Mouse (Mus musculus) ZHBTc4 (cell line): Measurements from ENCODE around the gene Sirt4.

ENCODE experiments used
- DNase-seq: peaks from one replicate; pipeline ENCODE4 v3.0.0-alpha.2; 2011; ENCODE audit warnings: low read depth, low spot score

Gene Sirt4

DNA sequence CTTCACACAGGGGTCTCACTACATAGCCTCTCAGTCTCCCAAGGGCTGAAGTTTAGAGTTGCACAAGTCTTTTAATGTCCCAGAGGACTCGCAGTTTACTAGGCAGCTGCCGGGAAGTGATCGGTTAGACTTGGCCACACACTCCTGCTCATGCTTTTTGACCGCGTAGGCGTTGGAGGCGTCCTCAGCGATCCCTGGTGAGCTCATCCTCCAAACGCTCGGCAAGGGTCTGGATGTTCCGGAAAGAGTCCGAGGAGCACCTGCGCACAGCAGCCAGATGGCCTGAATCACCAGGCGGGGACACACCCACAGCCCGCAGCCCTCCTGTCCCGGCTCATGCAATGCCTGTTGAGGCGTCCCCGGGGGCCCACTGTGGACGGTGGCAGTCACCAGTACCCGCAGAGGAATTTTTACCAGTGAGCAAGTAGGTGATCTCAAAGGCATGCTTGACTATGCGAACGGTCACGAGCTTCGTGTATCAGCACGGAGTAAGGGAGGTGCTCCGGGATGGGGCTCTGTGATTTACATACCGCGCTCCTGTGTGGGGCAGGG is 7.3 kb upstream of the Sirt4 start:
- peak; percentile 84 for DNase-seq

GRCm38 (mm10) chr5:115491076-115491475 is 6.6 kb upstream of the Sirt4 start:
- DNase-seq, result peak; percentile 28

GRCm38 (mm10) chr5:115490638-115491000 is 6.1 kb upstream of the Sirt4 start:
- DNase-seq, result peak; percentile 85

DNA sequence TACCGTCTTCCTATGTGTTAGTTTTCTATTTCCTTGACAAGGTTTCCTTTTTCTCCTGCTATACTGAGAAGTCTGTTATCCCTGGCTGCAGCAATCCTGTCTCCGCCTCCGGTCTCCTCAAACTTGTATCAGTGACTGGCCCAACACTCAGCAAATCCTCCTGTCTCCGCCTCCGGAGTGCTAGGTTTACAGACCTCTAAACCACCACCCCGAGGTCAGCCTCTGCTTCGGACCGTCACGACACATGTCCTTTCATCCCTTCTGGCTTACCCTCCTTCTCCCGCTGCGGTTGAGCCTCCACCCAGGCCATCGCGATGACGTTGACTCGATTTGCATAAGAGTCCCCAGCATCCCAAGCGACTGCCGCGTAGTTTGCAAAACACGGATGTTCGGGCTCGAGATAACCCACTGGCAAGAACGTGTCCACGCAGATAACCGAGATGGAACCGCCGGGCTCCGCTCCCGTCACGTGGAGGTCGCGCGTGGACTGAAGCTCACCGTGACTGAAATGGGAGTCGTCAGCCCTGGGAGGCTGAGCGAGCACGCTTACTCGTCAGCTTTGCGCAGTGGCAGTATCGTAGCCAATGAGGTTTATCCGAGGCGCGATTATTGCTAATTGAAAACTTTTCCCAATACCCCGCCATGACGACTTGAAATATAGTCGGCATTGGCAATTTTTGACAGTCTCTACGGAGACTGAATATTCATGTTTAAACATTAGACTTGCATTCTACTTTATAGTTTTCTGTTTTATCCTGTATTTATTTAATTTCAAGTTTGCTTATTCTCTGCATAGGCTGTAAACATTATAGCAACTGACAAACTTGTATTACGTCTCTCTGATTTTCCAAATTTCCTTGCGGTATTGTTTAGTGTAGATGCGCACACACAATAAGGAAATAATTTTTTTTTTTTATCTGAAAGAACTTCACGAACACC is 5.4 kb upstream of the Sirt4 start:
- peak; percentile 98 for DNase-seq

GRCm38 (mm10) chr5:115488841-115489698 is 4.5 kb upstream of the Sirt4 start:
- DNase-seq, result peak; percentile 90

GRCm38 (mm10) chr5:115487942-115488580 is 3.5 kb upstream of the Sirt4 start:
- DNase-seq, result no peak

DNA sequence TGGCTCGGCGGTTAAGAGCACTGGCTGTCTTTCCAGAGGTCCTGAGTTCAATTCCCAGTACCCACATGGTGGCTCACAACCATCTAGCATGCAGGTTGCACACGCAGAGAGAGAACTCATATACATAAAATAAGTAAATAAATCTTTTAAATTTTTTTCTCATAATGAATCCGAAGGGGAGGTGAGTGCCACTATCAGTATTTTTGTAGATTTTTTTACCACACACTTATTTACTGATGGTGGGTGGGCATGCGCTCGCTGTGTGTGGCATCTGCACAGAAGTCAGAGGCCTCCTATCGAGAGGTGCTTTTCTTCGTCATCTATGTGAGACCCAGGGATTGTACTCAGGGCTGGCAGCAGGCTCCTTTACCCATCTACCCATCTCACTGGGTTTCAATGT is 2.8 kb upstream of the Sirt4 start:
- DNase-seq, result no peak

GRCm38 (mm10) chr5:115486726-115487125 is 2.2 kb upstream of the Sirt4 start:
- DNase-seq, result no peak

DNA sequence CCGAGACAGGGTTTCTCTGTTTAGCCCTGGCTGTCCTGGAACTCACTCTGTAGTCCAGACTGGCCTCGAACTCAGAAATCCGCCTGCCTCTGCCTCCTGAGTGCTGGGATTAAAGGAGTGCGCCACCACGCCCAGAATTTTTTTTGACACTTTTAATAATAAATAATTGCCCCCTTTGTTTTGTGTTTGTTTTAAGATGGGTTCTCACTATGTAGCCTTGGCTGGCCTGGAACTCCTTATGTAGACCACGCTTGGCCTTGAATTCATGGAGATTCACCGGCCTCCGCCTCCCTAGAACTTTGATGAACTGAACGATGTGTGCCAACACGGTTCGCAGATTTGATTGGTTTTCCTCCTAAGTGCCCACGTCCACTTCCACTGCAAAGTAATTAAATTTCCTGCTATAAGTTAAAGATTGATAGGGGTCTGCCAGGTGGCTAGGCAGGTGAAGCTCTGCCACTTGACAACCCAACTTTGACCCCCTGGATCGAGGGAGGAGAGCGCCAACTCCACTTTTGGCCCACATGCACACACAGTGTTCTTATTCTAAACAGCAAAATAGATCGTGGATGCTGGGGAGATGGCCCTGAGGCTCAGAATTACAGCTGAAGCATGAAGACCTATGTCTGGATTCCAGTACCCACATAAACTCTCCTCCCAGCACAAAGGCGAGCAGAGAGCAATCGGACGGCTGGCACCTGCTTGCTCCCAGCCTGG is 1.1 kb upstream of the Sirt4 start:
- DNase-seq, result no peak

DNA sequence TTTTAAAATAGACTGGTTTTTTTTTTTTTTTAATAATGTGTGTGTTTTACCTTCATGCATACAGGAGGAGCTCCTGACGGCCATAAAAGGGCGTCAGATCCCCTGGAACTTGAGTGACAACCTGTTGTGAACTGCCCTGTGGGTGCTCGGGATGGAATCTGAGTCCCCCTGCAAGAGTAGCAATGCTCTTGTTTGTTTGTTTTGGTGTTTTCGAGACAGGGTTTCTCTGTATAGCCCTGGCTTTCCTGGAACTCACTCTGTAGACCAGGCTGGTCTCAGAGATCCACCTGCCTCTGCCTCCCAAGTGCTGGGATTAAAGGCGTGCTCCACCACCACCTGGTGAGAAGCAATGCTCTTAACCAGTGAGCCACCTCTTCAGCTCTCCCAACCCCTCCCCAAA is 471 bp upstream of the Sirt4 start:
- no peak for DNase-seq

DNA sequence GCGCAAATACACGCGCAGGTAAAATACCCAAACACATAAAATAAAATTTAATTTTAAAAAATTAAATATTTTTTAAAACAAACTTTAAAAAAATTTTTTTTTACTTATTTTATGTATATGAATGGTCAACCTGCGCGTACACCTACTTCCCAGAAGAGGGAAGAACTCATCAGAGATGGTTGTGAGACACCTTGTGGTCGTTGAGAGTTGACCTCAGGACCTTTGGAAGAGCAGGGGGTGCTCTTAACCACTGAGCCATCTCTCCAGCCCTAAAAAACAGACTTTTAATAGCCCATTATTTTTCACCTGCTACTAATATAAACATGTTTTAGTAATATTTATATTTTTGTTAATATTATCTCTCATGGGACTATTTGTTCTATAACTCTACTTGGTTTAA is 1.1 kb downstream of the Sirt4 start:
- DNase-seq, result peak; percentile 75

GRCm38 (mm10) chr5:115482390-115483265 is 1.9 kb downstream of the Sirt4 start:
- DNase-seq, result peak; percentile 53

DNA sequence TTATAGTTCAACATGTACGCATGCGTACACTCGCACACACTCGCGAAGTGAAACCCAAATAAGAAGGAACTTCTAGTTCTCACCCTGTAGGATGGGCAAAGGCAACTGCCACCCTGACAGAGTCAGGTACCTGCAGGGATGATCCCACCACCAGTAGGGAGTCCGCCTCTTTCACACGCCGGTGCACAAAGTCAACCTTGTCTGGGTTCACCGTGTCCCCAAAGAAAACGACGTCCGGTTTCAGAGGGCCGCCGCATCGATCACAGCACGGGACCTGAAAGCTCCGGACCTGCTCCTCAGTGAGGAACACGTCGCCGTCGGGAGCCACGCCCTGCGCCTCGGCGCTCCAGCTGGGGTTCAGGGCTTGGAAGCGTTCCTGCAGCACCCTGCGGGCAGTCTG is 4.4 kb downstream of the Sirt4 start:
- peak; percentile 69 for DNase-seq

- peak; percentile 83 for DNase-seq
Observed at GRCm38 (mm10) chr5:115479561-115479960, 5.0 kb downstream of the Sirt4 start.

DNA sequence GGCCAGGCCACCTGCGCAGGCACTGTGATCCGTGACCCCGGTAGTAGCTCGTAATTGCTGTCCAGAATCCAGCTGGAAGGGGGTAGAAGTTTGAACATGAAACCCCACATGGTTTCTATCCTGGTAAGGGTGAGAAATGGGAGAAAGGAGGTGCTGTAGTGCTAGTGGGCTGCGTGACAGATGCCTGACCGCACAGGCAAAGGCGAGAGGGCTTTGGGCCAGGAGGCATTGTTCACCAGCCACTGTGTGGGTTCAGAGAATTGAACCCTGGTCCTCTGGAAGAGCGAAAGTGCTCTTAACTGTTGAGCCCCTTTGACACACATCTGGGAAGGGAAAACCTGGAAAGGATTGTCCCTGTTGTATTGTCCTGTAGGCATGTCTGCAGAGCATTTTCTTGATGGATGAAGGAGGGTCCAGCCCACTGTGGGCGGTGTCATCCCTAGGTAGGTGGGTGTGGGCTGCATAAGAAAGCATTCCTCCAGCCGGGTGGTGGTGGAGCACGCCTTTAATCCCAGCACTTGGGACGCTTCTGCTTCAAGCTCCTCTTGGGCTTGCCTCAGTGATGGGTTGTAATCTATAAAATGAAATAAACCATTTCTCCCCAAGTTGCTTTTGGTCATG is 8.3 kb downstream of the Sirt4 start:
- peak; percentile 97 for DNase-seq

- peak; percentile 88 for DNase-seq
Observed at GRCm38 (mm10) chr5:115475337-115476106, 9.0 kb downstream of the Sirt4 start.

DNA sequence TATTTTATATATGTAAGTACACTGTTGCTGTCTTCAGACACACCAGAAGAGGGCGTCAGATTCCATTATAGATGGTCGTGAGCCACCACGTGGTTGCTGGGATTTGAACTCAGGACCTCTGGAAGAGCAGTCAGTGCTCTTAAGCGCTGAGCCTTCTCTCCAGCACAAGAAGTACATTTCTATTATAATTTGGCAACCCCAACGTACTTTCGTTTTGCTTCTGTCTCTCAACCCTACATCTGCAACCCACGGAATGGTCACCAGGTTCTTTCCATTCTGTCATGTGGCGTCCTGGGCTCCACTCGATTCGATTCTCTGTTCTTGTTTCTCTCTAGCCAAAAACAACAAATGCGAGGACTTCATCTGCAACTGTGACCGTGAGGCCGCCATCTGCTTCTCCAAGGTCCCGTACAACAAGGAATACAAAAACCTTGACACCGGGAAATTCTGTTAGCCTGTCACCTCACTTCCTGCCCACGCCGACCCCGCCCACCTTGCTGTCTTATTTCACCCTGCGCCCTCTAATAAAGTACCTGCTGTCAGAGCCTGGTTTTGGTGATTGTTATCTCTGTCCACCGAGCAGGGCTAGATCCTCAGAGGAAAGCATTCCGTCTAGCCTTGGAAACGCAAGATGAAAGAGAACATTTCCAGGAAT is 10.2 kb downstream of the Sirt4 start:
- peak; percentile 61 for DNase-seq

DNA sequence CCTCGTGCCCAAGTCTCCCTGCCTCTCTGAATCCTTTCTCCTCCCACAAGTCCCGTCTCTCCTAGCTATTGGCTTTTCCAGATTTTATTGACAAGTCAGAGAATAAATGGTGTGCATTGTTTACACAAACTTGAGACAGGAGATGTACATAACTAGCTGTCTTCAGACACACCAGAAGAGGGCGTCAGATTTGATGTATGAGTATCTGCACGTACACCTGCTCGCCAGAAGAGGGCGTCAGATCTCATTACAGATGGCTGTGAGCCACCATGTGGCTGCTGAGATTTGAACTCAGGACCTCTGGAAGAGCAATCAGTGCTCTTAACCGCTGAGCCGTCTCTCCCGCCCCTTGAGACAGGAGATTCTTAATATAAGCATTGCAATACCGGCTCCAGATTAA is 11.3 kb downstream of the Sirt4 start:
- DNase-seq, result peak; percentile 58
